8 mouse cellular contexts compared by ENCODE assay signal in genomic region chr1:59912413-59913157, GRCm38 (mm10). TPM values are rescaled to one million over a fixed set of nuclear protein-coding genes. Genes with fewer than 3 reads are reported as not detected.
DNase-seq lines count a peak whose midpoint lies in the region; ATAC-seq and TF ChIP-seq lines count a peak whose summit lies in the region.

Gene Fam117b, plus strand, starts transcription at chr1:59913006.

- peak within 1 kb of the TSS; percentile 95 for H3K9ac ChIP-seq in embryonic facial prominence, embryonic 14.5 days (ENCODE audit: low read depth, low read length)
- H3K9ac ChIP-seq in heart, adult 2 months (ENCODE audit: low read depth, low read length): peak within 1 kb of the TSS; percentile 97
- H3K9ac ChIP-seq in limb, embryonic 13.5 days: peak within 1 kb of the TSS; percentile 94
- H3K9ac ChIP-seq in midbrain, embryonic 16.5 days (ENCODE audit: low read depth, low read length): peak within 1 kb of the TSS; percentile 99

- H3K27ac ChIP-seq in embryonic facial prominence, embryonic 14.5 days (replicated peaks; ENCODE audit: low read depth, low read length): peak within 1 kb of the TSS; percentile 90
- peak within 1 kb of the TSS; percentile 95 for H3K27ac ChIP-seq in heart, adult 2 months
- peak within 1 kb of the TSS; percentile 89 for H3K27ac ChIP-seq in limb, embryonic 13.5 days
- peak within 1 kb of the TSS; percentile 97 for H3K27ac ChIP-seq in midbrain, embryonic 16.5 days (ENCODE audit: low read length)

- H3K4me3 ChIP-seq in embryonic facial prominence, embryonic 14.5 days (ENCODE audit: low read depth, low read length): peak within 1 kb of the TSS; percentile 99
- H3K4me3 ChIP-seq in heart, adult 2 months: peak within 1 kb of the TSS; percentile 80
- peak within 1 kb of the TSS; percentile 98 for H3K4me3 ChIP-seq in limb, embryonic 13.5 days
- peak within 1 kb of the TSS; percentile 99 for H3K4me3 ChIP-seq in midbrain, embryonic 16.5 days (ENCODE audit: low read depth, low read length)

- peak; percentile 97 for ATAC-seq in embryonic facial prominence, embryonic 14.5 days (ENCODE audit: low read depth)
- peak; percentile 96 for ATAC-seq in limb, embryonic 13.5 days (ENCODE audit: low FRiP score, low read depth)
- peak; percentile 97 for ATAC-seq in midbrain, embryonic 16.5 days

- H3K9me3 ChIP-seq in embryonic facial prominence, embryonic 14.5 days (ENCODE audit: control insufficient read depth, low read length): no peaks in the 10 kb centered on the region
- H3K9me3 ChIP-seq in limb, embryonic 13.5 days: no peaks in the 10 kb centered on the region
- no peaks in the 10 kb centered on the region for H3K9me3 ChIP-seq in midbrain, embryonic 16.5 days (replicated peaks; ENCODE audit: control insufficient read depth, low read length, poor library complexity, severe bottlenecking)

- peak; percentile 99; the same call in 1 of the 2 replicates for TF ChIP-seq EP300 in heart, adult 2 months (IDR thresholded peaks at IDR 0.05; ENCODE audit: insufficient read depth, low read depth, low read length)

- peak; percentile 20 for TF ChIP-seq CTCF in heart, adult 2 months (IDR thresholded peaks at IDR 0.05)

- H3K36me3 ChIP-seq in embryonic facial prominence, embryonic 14.5 days (ENCODE audit: control insufficient read depth, insufficient read depth, low read length): no peaks in the 10 kb centered on the region
- peaks cover 13% of the 10 kb centered on the region for H3K36me3 ChIP-seq in heart, adult 2 months (ENCODE audit: control insufficient read depth, insufficient read depth, low read length)
- H3K36me3 ChIP-seq in limb, embryonic 13.5 days: no peaks in the 10 kb centered on the region
- H3K36me3 ChIP-seq in midbrain, embryonic 16.5 days (ENCODE audit: control insufficient read depth, insufficient read depth, low read length): no peaks in the 10 kb centered on the region

- H3K4me2 ChIP-seq in embryonic facial prominence, embryonic 14.5 days (ENCODE audit: low read depth, low read length): peak within 1 kb of the TSS; percentile 78
- peak within 1 kb of the TSS; percentile 78 for H3K4me2 ChIP-seq in limb, embryonic 13.5 days (replicated peaks)
- peak within 1 kb of the TSS; percentile 81 for H3K4me2 ChIP-seq in midbrain, embryonic 16.5 days (ENCODE audit: low read length)

- peaks cover 21% of the 10 kb centered on the region for H3K4me1 ChIP-seq in embryonic facial prominence, embryonic 14.5 days (ENCODE audit: control insufficient read depth, insufficient read depth, low read length)
- H3K4me1 ChIP-seq in heart, adult 2 months (ENCODE audit: control insufficient read depth, insufficient read depth, low read length): peaks cover 8% of the 10 kb centered on the region
- peaks cover 28% of the 10 kb centered on the region for H3K4me1 ChIP-seq in limb, embryonic 13.5 days
- peaks cover 22% of the 10 kb centered on the region for H3K4me1 ChIP-seq in midbrain, embryonic 16.5 days (ENCODE audit: control insufficient read depth, insufficient read depth, low read length)

- H3K79me2 ChIP-seq in heart, adult 2 months (replicated peaks; ENCODE audit: control insufficient read depth, insufficient read depth, low read length): peaks cover 5% of the 10 kb centered on the region

- intact Hi-C loops in heart, adult 2 months (cut with DNase I): loop anchor here (2.0 kb wide), 1 partner anchor 28 kb away; no protein-coding TSS in a partner anchor

- H3K27me3 ChIP-seq in embryonic facial prominence, embryonic 14.5 days (replicated peaks; ENCODE audit: control insufficient read depth, insufficient read depth, low read length): no peaks in the 10 kb centered on the region
- no peaks in the 10 kb centered on the region for H3K27me3 ChIP-seq in heart, adult 2 months (ENCODE audit: control insufficient read depth, insufficient read depth, low read length)
- no peaks in the 10 kb centered on the region for H3K27me3 ChIP-seq in limb, embryonic 13.5 days
- no peaks in the 10 kb centered on the region for H3K27me3 ChIP-seq in midbrain, embryonic 16.5 days (ENCODE audit: control insufficient read depth, insufficient read depth, low read depth, low read length)

- under 1% methylated on average over 34 of the region's 72 CpGs for WGBS in embryonic facial prominence, embryonic 14.5 days
- under 1% methylated on average over 69 of the region's 72 CpGs for WGBS in heart, adult 2 months
- WGBS in limb, embryonic 13.5 days: under 1% methylated on average over 72 of the region's 72 CpGs
- under 1% methylated on average over 69 of the region's 72 CpGs for WGBS in midbrain, embryonic 16.5 days

- TF ChIP-seq POLR2A in heart, adult 2 months (IDR thresholded peaks at IDR 0.05; ENCODE audit: insufficient read depth, low read depth, low read length): peak; percentile 85

- DNase-seq in 3T3-L1 (ENCODE audit: low read depth, low spot score): peak; percentile 98
- peak; percentile 91 to 97 for DNase-seq in adrenal gland, postnatal 4 days (ENCODE audit: low spot score in 2 of 2)
- peak; percentile 99 for DNase-seq in embryonic facial prominence, embryonic 14.5 days (ENCODE audit: low spot score)
- peak; percentile 96 to 99 for DNase-seq in heart, adult 2 months
- DNase-seq in kidney, adult 8-10 months: peak; percentile 98 to 99
- peak; percentile 94 to 99 for DNase-seq in spleen, postnatal 10 days (ENCODE audit: low spot score in 2 of 2)

RNA-seq across cellular contexts. Expression of gene Fam117b, which starts in this region (rescaled TPM):
- total RNA-seq in adrenal gland, postnatal 4 days (2021): 10 to 100 TPM; 47.2 to 51.2 TPM
- 10.7 and 11.8 TPM in 2 replicates for polyA plus RNA-seq in embryonic facial prominence, embryonic 14.5 days (2014; fragmentation: Nextera tagmentation; extraction: Ambion mirVana)
- 10 to 100 TPM; 10.6 to 24.6 TPM for total RNA-seq in heart, adult 2 months (2021)
- polyA plus RNA-seq in heart, adult 2 months (2012; rRNA removed): 5.2 and 6.1 TPM in 2 replicates
- 10.3 and 10.8 TPM in 2 replicates for polyA plus RNA-seq in limb, embryonic 13.5 days (2015; fragmentation: Nextera tagmentation; extraction: Ambion mirVana)
- 45.2 and 45.3 TPM in 2 replicates for polyA plus RNA-seq in midbrain, embryonic 16.5 days (2015; fragmentation: Nextera tagmentation; extraction: Ambion mirVana)

Comparison
In these comparisons a context has a peak if more than half of its experiments do, and no peak if none do; other contexts are left out.
1. Peak in every context shown above with its lines: DNase-seq, ATAC-seq, H3K4me3 ChIP-seq and H3K27ac ChIP-seq.